Mouse (Mus musculus) neural tube, embryonic 15.5 days (tissue): Measurements from ENCODE around the gene Gm2056. TPM values are rescaled to one million over a fixed set of nuclear protein-coding genes. Genes with fewer than 3 reads are reported as not detected.
"Not testable (repeated sequence)": the region's sequence is repeated elsewhere in the genome, so short reads cannot be mapped to it uniquely, and the experiment has no call there.

Experiments
- ATAC-seq: fragments of 200-750 bp; cut with Nextera tagmentation; 2 replicates; pipeline ENCODE4 v1.8.0; 2017; ENCODE audit warnings: mild to moderate bottlenecking, moderate TSS enrichment, moderate library complexity; ENCODE audit not compliant: low FRiP score
- H3K27ac ChIP-seq: fragments of 300-500 bp; sonication (generic); replicated peaks from 2 replicates; pipeline ENCODE4 v1.5.1; 2015; ENCODE audit warnings: mild to moderate bottlenecking, inconsistent platforms
- H3K27me3 ChIP-seq: fragments of 300-500 bp; sonication (generic); replicated peaks from 2 replicates; pipeline ENCODE4 v1.6.1; 2015; ENCODE audit warnings: inconsistent platforms
- H3K36me3 ChIP-seq: fragments of 300-500 bp; sonication (generic); 2 replicates; pipeline ENCODE4 v1.6.1; 2015; ENCODE audit warnings: inconsistent platforms
- H3K4me1 ChIP-seq: fragments of 300-500 bp; sonication (generic); 2 replicates; pipeline ENCODE4 v1.6.1; 2015; ENCODE audit warnings: inconsistent platforms
- H3K4me2 ChIP-seq: fragments of 300-500 bp; sonication (generic); 2 replicates; pipeline ENCODE4 v1.6.1; 2015; ENCODE audit warnings: inconsistent platforms, mild to moderate bottlenecking, moderate library complexity
- H3K4me3 ChIP-seq: fragments of 300-500 bp; sonication (generic); replicated peaks from 2 replicates; pipeline ENCODE4 v1.5.1; 2015; ENCODE audit warnings: mild to moderate bottlenecking, inconsistent platforms
- H3K9ac ChIP-seq: fragments of 300-500 bp; sonication (generic); replicated peaks from 2 replicates; pipeline ENCODE4 v1.6.1; 2015; ENCODE audit warnings: mild to moderate bottlenecking, inconsistent platforms
- H3K9me3 ChIP-seq: fragments of 300-500 bp; sonication (generic); replicated peaks from 2 replicates; pipeline ENCODE4 v1.6.1; 2016; ENCODE audit warnings: inconsistent platforms
- WGBS: fragments of 180-500 bp; shearing (Covaris S2); methylation state at CpG from one replicate; pipeline ENCODE4 v1.1.7; 2015; ENCODE audit warnings: mixed read lengths; 5-methylcytosine and 5-hydroxymethylcytosine counted together
- polyA plus RNA-seq: library from polyadenylated mRNA; unstranded; fragments of >200 nt; fragmentation: Nextera tagmentation; extraction: Ambion mirVana; gene quantifications from 2 replicates; pipeline ENCODE4 v1.2.1, GENCODE M21; 2015

The Gm2056 gene
- not detected in 2 replicates for polyA plus RNA-seq

DNA sequence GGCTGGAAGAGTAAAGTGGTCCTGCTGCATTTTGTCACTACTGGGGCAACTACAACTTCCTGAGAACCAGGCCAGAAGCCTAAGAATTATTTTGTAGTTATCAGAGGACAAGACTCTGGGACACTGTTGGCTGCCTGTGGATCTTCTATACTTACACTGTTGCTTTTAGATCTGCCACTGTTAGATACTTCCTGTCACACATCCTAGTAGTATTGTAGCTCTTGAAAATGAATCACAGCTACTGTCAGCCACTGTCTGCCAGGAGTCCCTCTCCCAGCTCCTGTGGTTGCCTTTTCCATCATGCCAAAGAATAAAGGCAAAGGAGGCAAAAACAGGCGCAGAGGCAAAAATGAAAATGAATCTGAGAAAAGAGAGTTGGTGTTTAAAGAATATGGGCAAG, at the start of gene Gm2056:
Gene Gm2056, plus strand, starts transcription at position 301 of the 400 bp plus-strand sequence.
- H3K4me1 ChIP-seq, H3K4me2 ChIP-seq, H3K27me3 ChIP-seq, ATAC-seq, H3K36me3 ChIP-seq, H3K9ac ChIP-seq, H3K27ac ChIP-seq, H3K9me3 ChIP-seq, H3K4me3 ChIP-seq: not testable (repeated sequence)
- 88% methylated on average over 1 of the region's 1 CpGs for WGBS

DNA sequence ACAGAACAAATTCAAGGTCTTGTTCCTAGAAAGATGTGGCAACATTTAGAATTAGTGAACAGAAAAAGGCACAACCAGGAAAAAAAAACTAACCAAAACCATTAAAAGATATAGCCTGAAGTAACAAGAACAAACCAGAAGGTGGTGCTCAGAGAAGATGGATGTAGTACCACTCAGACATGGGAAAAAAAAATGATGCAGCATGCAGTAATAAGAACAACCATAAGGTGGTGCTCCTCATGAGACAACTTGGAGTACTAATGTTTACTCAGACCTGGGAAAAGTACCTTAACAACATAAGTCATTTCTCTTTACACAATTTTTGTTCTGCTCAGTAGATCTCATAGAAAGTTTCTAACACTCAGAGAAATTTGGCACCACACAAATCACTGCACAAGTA, 42.8 kb upstream of the Gm2056 start:
- not testable (repeated sequence) for H3K4me1 ChIP-seq, H3K9ac ChIP-seq, H3K9me3 ChIP-seq, H3K36me3 ChIP-seq, ATAC-seq, H3K27me3 ChIP-seq, H3K4me2 ChIP-seq, H3K27ac ChIP-seq, H3K4me3 ChIP-seq

DNA sequence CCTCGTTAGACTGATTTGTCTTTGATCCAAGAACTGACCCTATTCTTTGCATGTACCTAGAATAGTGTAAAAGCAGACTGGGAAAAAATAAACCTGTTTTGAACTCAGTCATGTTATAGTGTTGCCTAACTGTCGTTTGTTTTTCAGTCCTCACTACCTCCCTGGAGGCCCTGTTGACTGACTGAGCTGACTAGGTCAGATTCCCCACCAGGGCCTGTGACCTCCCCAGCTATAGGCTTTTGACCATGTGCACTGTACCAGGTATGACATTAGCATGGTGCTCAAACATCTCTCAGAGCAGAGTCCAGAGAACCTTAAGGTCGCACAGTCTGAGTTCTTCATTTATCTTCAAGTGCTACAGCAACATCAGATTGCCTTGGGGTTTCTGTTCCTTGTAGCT, 22.7 kb upstream of the Gm2056 start:
- not testable (repeated sequence) for ATAC-seq, H3K36me3 ChIP-seq, H3K27me3 ChIP-seq, H3K9ac ChIP-seq, H3K9me3 ChIP-seq, H3K27ac ChIP-seq, H3K4me3 ChIP-seq, H3K4me1 ChIP-seq, H3K4me2 ChIP-seq
- WGBS: 78% methylated on average over 3 of the region's 3 CpGs

DNA sequence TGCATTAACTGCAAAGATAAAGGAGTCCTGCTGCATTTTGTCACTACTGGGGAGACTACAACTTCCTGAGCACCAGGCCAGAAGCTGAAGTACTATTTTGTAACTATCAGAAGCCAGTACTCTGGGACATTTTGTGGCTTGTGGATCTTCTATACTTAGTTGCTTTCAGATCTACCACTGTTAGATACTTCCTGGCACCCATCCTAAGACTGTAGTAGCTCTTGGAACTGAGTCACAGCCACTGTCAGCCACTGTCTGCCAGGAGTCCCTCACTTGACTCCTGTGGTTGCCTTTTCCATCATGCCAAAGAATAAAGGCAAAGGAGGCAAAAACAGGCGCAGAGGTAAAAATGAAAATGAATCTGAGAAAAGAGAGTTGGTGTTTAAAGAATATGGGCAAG, 15.3 kb upstream of the Gm2056 start, which contains the start of gene Gm2075:
Gene Gm2075, plus strand, starts transcription at position 301 of the 400 bp plus-strand sequence.
- H3K4me2 ChIP-seq, H3K27ac ChIP-seq, H3K9ac ChIP-seq, H3K27me3 ChIP-seq, ATAC-seq, H3K4me3 ChIP-seq, H3K9me3 ChIP-seq, H3K4me1 ChIP-seq, H3K36me3 ChIP-seq: not testable (repeated sequence)
- WGBS: no CpG with 5 or more reads among the region's 1 CpGs

DNA sequence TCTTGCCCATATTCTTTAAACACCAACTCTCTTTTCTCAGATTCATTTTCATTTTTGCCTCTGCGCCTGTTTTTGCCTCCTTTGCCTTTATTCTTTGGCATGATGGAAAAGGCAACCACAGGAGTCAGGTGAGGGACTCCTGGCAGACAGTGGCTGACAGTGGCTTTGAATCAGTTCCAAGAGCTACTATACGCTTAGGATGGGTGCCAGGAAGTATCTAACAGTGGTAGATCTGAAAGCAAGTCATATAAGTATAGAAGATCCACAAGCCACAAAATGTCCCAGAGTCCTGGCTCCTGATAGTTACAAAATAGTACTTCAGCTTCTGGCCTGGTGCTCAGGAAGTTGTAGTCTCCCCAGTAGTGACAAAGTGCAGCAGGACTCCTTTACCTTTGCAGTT, 8.1 kb upstream of the Gm2056 start, which contains the start of gene Gm6803:
Gene Gm6803, minus strand, starts transcription at position 101 of the 400 bp plus-strand sequence.
- 86% methylated on average over 2 of the region's 2 CpGs for WGBS
- H3K27me3 ChIP-seq, ATAC-seq: not testable (repeated sequence)

DNA sequence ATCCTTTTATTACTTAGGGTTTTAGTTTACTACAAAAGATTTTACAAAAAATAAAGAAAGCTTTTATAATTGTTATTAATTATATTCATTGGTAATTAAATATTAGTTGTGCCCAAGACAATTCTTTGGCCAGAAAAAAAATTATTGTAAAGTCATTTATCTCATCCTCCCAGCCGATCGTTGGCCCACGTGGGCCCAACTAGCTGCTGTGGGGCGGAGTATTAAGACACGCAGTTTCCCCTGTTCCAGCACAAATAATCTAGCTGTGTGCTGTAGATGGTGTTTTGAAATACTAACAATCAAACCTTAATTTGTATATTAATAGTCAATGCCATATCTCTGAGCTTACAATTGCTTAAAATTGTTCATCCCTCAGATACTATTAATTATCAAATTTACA, 5.4 kb downstream of the Gm2056 start:
- 94% methylated on average over 5 of the region's 5 CpGs for WGBS
- not testable (repeated sequence) for H3K27me3 ChIP-seq, H3K4me3 ChIP-seq, H3K9ac ChIP-seq, H3K4me1 ChIP-seq, ATAC-seq, H3K4me2 ChIP-seq, H3K9me3 ChIP-seq, H3K27ac ChIP-seq, H3K36me3 ChIP-seq

More for the DNA sequence above, 8.1 kb upstream of the Gm2056 start, which contains the start of gene Gm6803:
- H3K36me3 ChIP-seq, H3K4me3 ChIP-seq, H3K9me3 ChIP-seq, H3K4me1 ChIP-seq, H3K4me2 ChIP-seq, H3K9ac ChIP-seq, H3K27ac ChIP-seq: not testable (repeated sequence)

DNA sequence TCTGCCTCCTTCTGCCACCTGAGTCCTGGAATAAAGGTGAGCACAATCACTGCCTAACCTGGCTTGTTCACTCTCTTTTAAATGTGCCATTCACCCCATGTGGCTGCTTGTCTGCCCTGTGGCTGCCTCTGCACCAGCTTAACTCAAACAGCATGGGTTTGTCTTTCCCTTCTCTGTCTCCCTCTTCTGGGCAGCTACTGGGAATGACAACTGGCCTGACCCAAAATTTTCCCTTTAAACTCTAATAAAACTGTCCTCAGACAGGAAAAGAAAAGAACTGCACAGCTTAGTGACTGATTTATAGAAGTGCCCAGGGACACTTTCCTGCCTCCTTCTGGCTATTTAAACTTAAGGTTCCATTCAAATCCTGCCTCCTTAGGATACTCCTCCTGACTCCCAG, 12.3 kb downstream of the Gm2056 start:
- not testable (repeated sequence) for H3K27me3 ChIP-seq, H3K4me3 ChIP-seq, ATAC-seq, H3K4me1 ChIP-seq, H3K36me3 ChIP-seq, H3K9ac ChIP-seq, H3K9me3 ChIP-seq, H3K4me2 ChIP-seq, H3K27ac ChIP-seq

DNA sequence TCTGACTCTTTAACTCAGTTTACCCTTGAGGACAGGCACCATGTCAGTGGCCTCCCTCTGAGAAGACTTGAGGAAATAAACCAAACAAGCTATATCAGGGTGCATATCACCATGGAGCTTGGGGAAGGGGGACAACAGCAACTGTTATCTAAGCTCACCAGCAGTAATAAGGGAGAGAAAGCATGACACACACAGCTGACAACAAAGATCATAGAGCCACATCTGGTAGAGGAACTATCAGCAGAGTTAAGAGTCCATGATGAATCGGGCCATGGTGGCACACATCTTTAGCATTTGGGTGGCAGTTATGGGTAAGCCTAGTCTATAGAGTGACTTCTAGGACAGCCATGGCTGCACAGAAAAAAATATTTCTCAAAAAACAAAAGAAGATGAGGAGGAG, 12.9 kb downstream of the Gm2056 start:
- H3K9me3 ChIP-seq, H3K4me2 ChIP-seq, H3K36me3 ChIP-seq, H3K27ac ChIP-seq, H3K4me1 ChIP-seq, H3K4me3 ChIP-seq, ATAC-seq, H3K9ac ChIP-seq, H3K27me3 ChIP-seq: not testable (repeated sequence)
- 88% methylated on average over 1 of the region's 1 CpGs for WGBS

DNA sequence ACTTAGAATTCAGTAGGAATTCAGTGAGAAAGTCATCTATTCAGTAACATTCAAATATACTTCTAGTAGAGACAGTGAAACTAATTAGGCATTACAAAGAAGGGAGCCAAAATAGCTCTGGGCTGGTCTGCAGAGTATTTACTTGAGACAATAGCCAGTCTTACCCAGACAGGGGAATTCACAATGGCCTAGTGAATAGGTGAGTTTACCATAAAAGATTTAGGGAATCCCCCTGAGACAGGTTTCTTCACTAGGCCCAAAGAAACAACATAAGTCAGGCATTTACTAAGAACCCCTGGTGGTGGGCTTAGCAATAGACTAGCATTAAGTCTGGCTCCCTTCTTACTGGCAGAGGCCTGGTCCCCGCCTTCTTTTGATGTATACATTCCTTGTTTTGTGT, 18.4 kb downstream of the Gm2056 start:
- not testable (repeated sequence) for H3K27me3 ChIP-seq, H3K36me3 ChIP-seq, H3K4me1 ChIP-seq, H3K9me3 ChIP-seq, H3K4me2 ChIP-seq, H3K27ac ChIP-seq, H3K9ac ChIP-seq, H3K4me3 ChIP-seq, ATAC-seq
- 81% methylated on average over 1 of the region's 1 CpGs for WGBS

Other genes starting within 250 kb of the Gm2056 start
- not detected in 2 replicates for gene Gm21936, start 231.5 kb upstream of the Gm2056 start, polyA plus RNA-seq
- not detected in 2 replicates for gene BB287469, start 210.4 kb upstream of the Gm2056 start, polyA plus RNA-seq
- gene Gm2001, start 184.7 kb upstream of the Gm2056 start, polyA plus RNA-seq: not detected in 2 replicates
- not detected in 2 replicates for gene Gm2016, start 152.9 kb upstream of the Gm2056 start, polyA plus RNA-seq
- gene Gm2022, start 131.6 kb upstream of the Gm2056 start, polyA plus RNA-seq: not detected in 2 replicates
- gene Gm2035, start 107.1 kb upstream of the Gm2056 start, polyA plus RNA-seq: not detected in 2 replicates
- not detected in 2 replicates for gene Gm2042, start 72.9 kb upstream of the Gm2056 start, polyA plus RNA-seq
- gene Gm2075, start 15.2 kb upstream of the Gm2056 start, polyA plus RNA-seq: not detected in 2 replicates
- gene Gm6803, start 8.2 kb upstream of the Gm2056 start, polyA plus RNA-seq: not detected in 2 replicates
- not detected in 2 replicates for gene Gm16368, start 56.7 kb downstream of the Gm2056 start, polyA plus RNA-seq
- not detected in 2 replicates for gene Gm10436, start 155.1 kb downstream of the Gm2056 start, polyA plus RNA-seq
- not detected in 2 replicates for gene Gm8332, start 223.1 kb downstream of the Gm2056 start, polyA plus RNA-seq
- not detected in 2 replicates for gene Gm5662, start 247.5 kb downstream of the Gm2056 start, polyA plus RNA-seq